Mouse (Mus musculus) embryo, embryonic 10.5 days (tissue): ENCODE data around the gene Chmp5.
"Not testable (repeated sequence)": the region's sequence is repeated elsewhere in the genome, so short reads cannot be mapped to it uniquely, and the experiment has no call there.

Experiments used
- DNase-seq: peaks from one replicate; pipeline ENCODE4 v3.0.0-alpha.2; 2015; ENCODE audit warnings: low spot score

Gene Chmp5

GRCm38 (mm10) chr4:40948160-40948708, at the start of gene Chmp5, which contains the start of gene Bag1:
Gene Chmp5, plus strand, starts transcription at chr4:40948407.
Gene Bag1, minus strand, starts transcription at chr4:40948294.
- DNase-seq = peak; percentile 99

- no peak for DNase-seq
These were observed 49.6 kb upstream of the Chmp5 start for GRCm38 (mm10) chr4:40898476-40899044.

GRCm38 (mm10) chr4:40899264-40899663, 48.9 kb upstream of the Chmp5 start:
- no peak for DNase-seq

- DNase-seq = no peak
These were observed 48.1 kb upstream of the Chmp5 start for GRCm38 (mm10) chr4:40900071-40900470.

- DNase-seq = no peak
These were observed 47.6 kb upstream of the Chmp5 start for GRCm38 (mm10) chr4:40900612-40901011.

GRCm38 (mm10) chr4:40906298-40906697, 41.9 kb upstream of the Chmp5 start:
- DNase-seq = peak; percentile 32

GRCm38 (mm10) chr4:40908261-40908969, 39.8 kb upstream of the Chmp5 start:
- no peak for DNase-seq

GRCm38 (mm10) chr4:40914287-40914867, 33.8 kb upstream of the Chmp5 start:
- no peak for DNase-seq

GRCm38 (mm10) chr4:40915947-40916346, 32.3 kb upstream of the Chmp5 start:
- DNase-seq = no peak

GRCm38 (mm10) chr4:40916592-40917155, 31.5 kb upstream of the Chmp5 start:
- no peak for DNase-seq

GRCm38 (mm10) chr4:40919785-40920184, 28.4 kb upstream of the Chmp5 start, which contains the start of gene Spink4:
Gene Spink4, plus strand, starts transcription at chr4:40920052.
- DNase-seq = no peak

GRCm38 (mm10) chr4:40920576-40920975, 27.6 kb upstream of the Chmp5 start:
- no peak for DNase-seq

- no peak for DNase-seq
These were observed 26.9 kb upstream of the Chmp5 start for GRCm38 (mm10) chr4:40921288-40921687.

GRCm38 (mm10) chr4:40923087-40923651, 25.0 kb upstream of the Chmp5 start:
- DNase-seq = no peak

- DNase-seq = no peak
These were observed 22.6 kb upstream of the Chmp5 start for GRCm38 (mm10) chr4:40925568-40925967.

GRCm38 (mm10) chr4:40929046-40929445, 19.2 kb upstream of the Chmp5 start:
- DNase-seq = no peak

GRCm38 (mm10) chr4:40933694-40934093, 14.5 kb upstream of the Chmp5 start:
- DNase-seq = no peak

- not testable (repeated sequence) for DNase-seq
These were observed 13.8 kb upstream of the Chmp5 start for GRCm38 (mm10) chr4:40934369-40934768.

GRCm38 (mm10) chr4:40936175-40936839, 11.9 kb upstream of the Chmp5 start:
- DNase-seq = no peak

- no peak for DNase-seq
These were observed 9.4 kb upstream of the Chmp5 start for GRCm38 (mm10) chr4:40938793-40939192.

GRCm38 (mm10) chr4:40943651-40944050, 4.6 kb upstream of the Chmp5 start:
- no peak for DNase-seq
